Mouse (Mus musculus) lung, postnatal 4 days (tissue): ENCODE results near the gene Lap3.
A peak's percentile ranks its signal among the peaks of the same experiment; 100 is the strongest.

Source experiments
- DNase-seq, 2 experiments: peaks; one replicate each; pipeline ENCODE4 v3.0.0; 2021

The Lap3 gene

GRCm38 (mm10) chr5:45493191-45494092 is at the start of gene Lap3:
TSS of gene Lap3 (plus strand) at chr5:45493374.
- DNase-seq = peak; percentile 100

- DNase-seq = no peak
Observed at GRCm38 (mm10) chr5:45444130-45444832, 48.9 kb upstream of the Lap3 start.

GRCm38 (mm10) chr5:45448676-45449075 is 44.5 kb upstream of the Lap3 start:
- DNase-seq = peak in 1 of 2 experiments; percentile 12

- DNase-seq = no peak
Observed at GRCm38 (mm10) chr5:45449206-45449605, 44.0 kb upstream of the Lap3 start.

- DNase-seq = peak; percentile 97
Observed at GRCm38 (mm10) chr5:45449831-45450716, 43.1 kb upstream of the Lap3 start, which contains the start of gene Qdpr. TSS of gene Qdpr (minus strand) at chr5:45450236.

- no peak for DNase-seq
Observed at GRCm38 (mm10) chr5:45453451-45453850, 39.7 kb upstream of the Lap3 start, which contains the start of gene Clrn2. TSS of gene Clrn2 (plus strand) at chr5:45453751.

- DNase-seq = no peak
Observed at GRCm38 (mm10) chr5:45454456-45454855, 38.7 kb upstream of the Lap3 start.

GRCm38 (mm10) chr5:45472880-45473450 is 20.2 kb upstream of the Lap3 start:
- DNase-seq = peak; percentile 51 to 53

GRCm38 (mm10) chr5:45473521-45473920 is 19.7 kb upstream of the Lap3 start:
- no peak for DNase-seq

- peak in 1 of 2 experiments; percentile 60 for DNase-seq
Observed at GRCm38 (mm10) chr5:45474215-45474614, 19.0 kb upstream of the Lap3 start.

GRCm38 (mm10) chr5:45474758-45475157 is 18.4 kb upstream of the Lap3 start:
- DNase-seq = no peak

- peak in 1 of 2 experiments; percentile 41 for DNase-seq
Observed at GRCm38 (mm10) chr5:45475771-45476170, 17.4 kb upstream of the Lap3 start.

GRCm38 (mm10) chr5:45476288-45476687 is 16.9 kb upstream of the Lap3 start:
- peak; percentile 43 to 72 for DNase-seq

GRCm38 (mm10) chr5:45477601-45478000 is 15.6 kb upstream of the Lap3 start:
- no peak for DNase-seq

GRCm38 (mm10) chr5:45480066-45480465 is 13.1 kb upstream of the Lap3 start:
- no peak for DNase-seq

GRCm38 (mm10) chr5:45481125-45481524 is 12.0 kb upstream of the Lap3 start:
- DNase-seq = no peak

- no peak for DNase-seq
Observed at GRCm38 (mm10) chr5:45482607-45483006, 10.6 kb upstream of the Lap3 start.

- DNase-seq = no peak
Observed at GRCm38 (mm10) chr5:45483654-45484053, 9.5 kb upstream of the Lap3 start.

GRCm38 (mm10) chr5:45491776-45492175 is 1.4 kb upstream of the Lap3 start:
- DNase-seq = no peak

GRCm38 (mm10) chr5:45494093-45494755 is 1.1 kb downstream of the Lap3 start:
- no peak for DNase-seq

- no peak for DNase-seq
Observed at GRCm38 (mm10) chr5:45495429-45495975, 2.3 kb downstream of the Lap3 start.
